Mouse (Mus musculus) megakaryocyte progenitor cell, adult 5-6 weeks (primary cell): Measurements from ENCODE around the gene Smok2a. TPM values are rescaled to one million over a fixed set of nuclear protein-coding genes. Genes with fewer than 3 reads are reported as not detected.
"Not testable (repeated sequence)": the region's sequence is repeated elsewhere in the genome, so short reads cannot be mapped to it uniquely, and the experiment has no call there.

ENCODE experiments used
- ATAC-seq: replicated peaks from 2 replicates; pipeline ENCODE4 v1.8.0; 2016; ENCODE audit warnings: mild to moderate bottlenecking, moderate TSS enrichment, inconsistent platforms; ENCODE audit not compliant: poor library complexity
- total RNA-seq, 2 experiments: library from RNA; stranded (forward) in 1 of 2; stranded (reverse) in 1 of 2; fragments of 157-497, 149-512 nt in 1 of 2; fragments of 200-1000 nt in 1 of 2; gene quantifications; 2 replicates each; pipeline versions ENCODE4 v1.2.3 to v1.2.4; 2015 to 2017

Gene Smok2a
- total RNA-seq (2015), result not detected in 2 replicates
- not detected in 2 replicates for total RNA-seq (2017)

GRCm38 (mm10) chr17:13220888-13221287 is at the start of gene Smok2a:
Gene Smok2a (plus strand): TSS chr17:13221188.
- ATAC-seq, result no peak

GRCm38 (mm10) chr17:13173578-13173977 is 47.4 kb upstream of the Smok2a start:
- peak; percentile 78 for ATAC-seq

GRCm38 (mm10) chr17:13174029-13174428 is 47.0 kb upstream of the Smok2a start:
- peak; percentile 92 for ATAC-seq

GRCm38 (mm10) chr17:13175609-13176008 is 45.4 kb upstream of the Smok2a start:
- peak; percentile 72 for ATAC-seq

GRCm38 (mm10) chr17:13177796-13178195 is 43.2 kb upstream of the Smok2a start:
- ATAC-seq, result not testable (repeated sequence)

- ATAC-seq, result not testable (repeated sequence)
These were observed 42.0 kb upstream of the Smok2a start for GRCm38 (mm10) chr17:13179021-13179420.

- ATAC-seq, result not testable (repeated sequence)
These were observed 40.5 kb upstream of the Smok2a start for GRCm38 (mm10) chr17:13180491-13180890.

GRCm38 (mm10) chr17:13182712-13183111 is 38.3 kb upstream of the Smok2a start:
- not testable (repeated sequence) for ATAC-seq

GRCm38 (mm10) chr17:13184514-13184913 is 36.5 kb upstream of the Smok2a start:
- not testable (repeated sequence) for ATAC-seq

GRCm38 (mm10) chr17:13186541-13186940 is 34.4 kb upstream of the Smok2a start:
- ATAC-seq, result not testable (repeated sequence)

GRCm38 (mm10) chr17:13187621-13188020 is 33.4 kb upstream of the Smok2a start:
- ATAC-seq, result not testable (repeated sequence)

GRCm38 (mm10) chr17:13188846-13189245 is 32.1 kb upstream of the Smok2a start:
- ATAC-seq, result peak; percentile 76

GRCm38 (mm10) chr17:13190836-13191583 is 30.0 kb upstream of the Smok2a start:
- ATAC-seq, result not testable (repeated sequence)

GRCm38 (mm10) chr17:13196486-13196885 is 24.5 kb upstream of the Smok2a start:
- ATAC-seq, result not testable (repeated sequence)

GRCm38 (mm10) chr17:13198812-13199211 is 22.2 kb upstream of the Smok2a start:
- not testable (repeated sequence) for ATAC-seq

- ATAC-seq, result not testable (repeated sequence)
These were observed 21.0 kb upstream of the Smok2a start for GRCm38 (mm10) chr17:13199880-13200409.

- ATAC-seq, result not testable (repeated sequence)
These were observed 19.4 kb upstream of the Smok2a start for GRCm38 (mm10) chr17:13201551-13201950.

GRCm38 (mm10) chr17:13202453-13203107 is 18.4 kb upstream of the Smok2a start:
- not testable (repeated sequence) for ATAC-seq

- ATAC-seq, result not testable (repeated sequence)
These were observed 15.7 kb upstream of the Smok2a start for GRCm38 (mm10) chr17:13205247-13205646.

- no peak for ATAC-seq
These were observed 14.5 kb upstream of the Smok2a start for GRCm38 (mm10) chr17:13206491-13206890.

GRCm38 (mm10) chr17:13208460-13208859 is 12.5 kb upstream of the Smok2a start:
- ATAC-seq, result not testable (repeated sequence)
